Mouse (Mus musculus): ENCODE data around the gene Ambra1. TPM values are rescaled to one million over a fixed set of nuclear protein-coding genes. Genes with fewer than 3 reads are reported as not detected.

Ambra1 gene
- total and polyA plus RNA-seq, 3 experiments = 15.8 to 27.1 (median 21.9) TPM

DNA sequence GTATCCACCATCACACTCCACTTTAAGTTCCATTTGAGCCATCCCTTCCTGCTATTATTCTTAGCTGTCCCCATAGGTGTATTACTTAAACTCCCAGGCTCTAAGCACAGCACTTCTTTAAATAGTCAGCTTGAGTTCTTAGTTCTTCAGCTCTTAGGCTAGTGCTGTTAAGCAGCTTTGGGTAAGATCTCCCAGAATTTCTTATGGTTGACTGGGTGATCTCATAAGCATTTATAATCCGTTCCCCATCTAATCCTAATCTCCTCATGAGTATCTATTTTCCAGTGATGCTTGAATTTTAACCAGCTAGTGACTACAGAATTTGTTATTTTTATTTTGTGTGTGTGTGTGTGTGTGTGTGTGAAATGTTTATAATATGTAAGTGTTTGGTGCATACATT, 15.0 kb upstream of the Ambra1 start:
- dilution Hi-C loops (cut with MboI; ENCODE audit: extremely low pct_ligation_motif_present, extremely low pct_unique_long_range_greater_than_20kb, low sequenced_read_pairs) = no loop called here
- Histone ChIP-seq H3K4me2 (ENCODE audit: insufficient read depth, low read depth, poor library complexity, severe bottlenecking) (no peak overlapping the region), H3K36me3 (replicated peaks in 1 of 2; ENCODE audit: control insufficient read depth in 1 of 2, insufficient read depth in 1 of 2, low read length in 1 of 2) (peaks cover 3 to 34% of the 10 kb centered on the region in 2 experiments), H3K9me3 (replicated peaks; ENCODE audit: low read length) (no peaks in the 10 kb centered on the region), H3K27me3 (replicated peaks) (no peaks in the 10 kb centered on the region), H3K4me1 (ENCODE audit: control insufficient read depth in 1 of 2, insufficient read depth in 2 of 2) (peaks cover 3 to 42% of the 10 kb centered on the region in 2 experiments; a peak in 3 of 4 replicates), H3K9ac (ENCODE audit: insufficient read depth, low read depth) (no peak overlapping the region), H3K27ac (ENCODE audit: insufficient read depth, low read depth) (no peak overlapping the region), H3K4me3 (replicated peaks in 1 of 3; ENCODE audit: low read depth in 2 of 3, low read length in 2 of 3, poor library complexity in 1 of 3) (no peak overlapping the region), H3K79me2 (replicated peaks; ENCODE audit: control insufficient read depth, extremely low read depth, insufficient read depth, poor library complexity, severe bottlenecking) (peaks cover 8% of the 10 kb centered on the region; the same call in 1 of the 2 replicates)
- no peak for DNase-seq (ENCODE audit: extremely low read depth)
- no peak for TF ChIP-seq UBTF (IDR thresholded peaks at IDR 0.05; ENCODE audit: low read depth, low read length)
- no peak for TF ChIP-seq USF2 (conservative IDR thresholded peaks at IDR 0.05; ENCODE audit: low read depth, low read length)
- no peak for TF ChIP-seq TBP (conservative IDR thresholded peaks at IDR 0.05; ENCODE audit: low read depth, low read length)
- no peak for TF ChIP-seq ZC3H11A (IDR thresholded peaks at IDR 0.05; ENCODE audit: low read depth, low read length)
- no peak for TF ChIP-seq HCFC1 (IDR thresholded peaks at IDR 0.05; ENCODE audit: low read depth, low read length)
- no peak for TF ChIP-seq CTCF (conservative IDR thresholded peaks at IDR 0.05 in 1 of 2, IDR thresholded peaks at IDR 0.05 in 1 of 2; ENCODE audit: low read depth in 2 of 2, low read length in 2 of 2)
- TF ChIP-seq NRF1 (IDR thresholded peaks at IDR 0.05; ENCODE audit: low read depth, low read length) = no peak
- TF ChIP-seq MAFK (IDR thresholded peaks at IDR 0.05; ENCODE audit: insufficient replicate concordance, low read length) = no peak
- in situ Hi-C loops (cut with MboI; ENCODE audit: low pct_ligation_motif_present, low pct_unique_long_range_greater_than_20kb, low sequenced_read_pairs) = no loop called here

DNA sequence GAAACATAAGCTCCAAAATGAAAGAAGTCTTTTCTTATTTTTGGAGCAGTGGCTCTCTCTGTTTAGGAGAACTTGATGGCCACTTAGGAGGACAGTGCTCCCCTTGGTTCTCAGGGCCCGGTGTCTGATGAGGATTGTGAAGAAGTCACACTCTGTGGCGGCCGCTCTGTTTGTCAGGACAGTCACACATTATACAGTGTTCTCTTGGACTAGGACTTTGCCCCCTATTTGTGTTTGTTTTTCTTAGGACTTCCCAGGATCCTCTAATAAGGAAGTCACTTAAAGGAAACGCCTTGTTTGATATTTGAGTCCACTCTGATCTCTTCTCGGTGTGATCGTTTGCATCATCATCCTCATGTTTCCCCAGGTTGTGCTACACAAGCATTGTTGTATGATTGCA, 11.7 kb upstream of the Ambra1 start:
- H3K4me1 ChIP-seq (ENCODE audit: control insufficient read depth in 1 of 2, insufficient read depth in 2 of 2) = peaks cover 0 to 31% of the 10 kb centered on the region in 2 experiments; a peak in 1 of 4 replicates
- dilution Hi-C loops (cut with MboI; ENCODE audit: extremely low pct_ligation_motif_present, extremely low pct_unique_long_range_greater_than_20kb, low sequenced_read_pairs) (no loop called here), in situ Hi-C loops (cut with MboI; ENCODE audit: low pct_ligation_motif_present, low pct_unique_long_range_greater_than_20kb, low sequenced_read_pairs) (no loop called here)
- peaks cover 8 to 41% of the 10 kb centered on the region in 2 experiments for H3K36me3 ChIP-seq (replicated peaks in 1 of 2; ENCODE audit: control insufficient read depth in 1 of 2, insufficient read depth in 1 of 2, low read length in 1 of 2)
- no peaks in the 10 kb centered on the region for H3K79me2 ChIP-seq (replicated peaks; ENCODE audit: control insufficient read depth, extremely low read depth, insufficient read depth, poor library complexity, severe bottlenecking)
- H3K4me2 ChIP-seq (ENCODE audit: insufficient read depth, low read depth, poor library complexity, severe bottlenecking) = no peak overlapping the region
- no peak overlapping the region for H3K9ac ChIP-seq (ENCODE audit: insufficient read depth, low read depth)
- H3K27ac ChIP-seq (ENCODE audit: insufficient read depth, low read depth) = no peak overlapping the region
- no peak overlapping the region for H3K4me3 ChIP-seq (replicated peaks in 1 of 3; ENCODE audit: low read depth in 2 of 3, low read length in 2 of 3, poor library complexity in 1 of 3)
- no peaks in the 10 kb centered on the region for H3K9me3 ChIP-seq (replicated peaks; ENCODE audit: low read length)
- no peak for DNase-seq (ENCODE audit: extremely low read depth)
- no peaks in the 10 kb centered on the region for H3K27me3 ChIP-seq (replicated peaks)
- TF ChIP-seq ZNF384 (IDR thresholded peaks at IDR 0.05; ENCODE audit: low read depth, low read length) (no peak), CHD2 (IDR thresholded peaks at IDR 0.05; ENCODE audit: low read length) (no peak), POLR2AphosphoS2 (IDR thresholded peaks at IDR 0.05; ENCODE audit: low read depth, low read length) (no peak), MEF2A (IDR thresholded peaks at IDR 0.05; ENCODE audit: borderline replicate concordance, low read depth, low read length) (no peak), EP300 (IDR thresholded peaks at IDR 0.05; ENCODE audit: low read length) (no peak), BHLHE40 (IDR thresholded peaks at IDR 0.05; ENCODE audit: low read depth, low read length) (no peak), PAX5 (IDR thresholded peaks at IDR 0.05; ENCODE audit: low read length) (no peak), JUN (IDR thresholded peaks at IDR 0.05; ENCODE audit: insufficient read depth, low read depth, low read length) (no peak), TCF12 (IDR thresholded peaks at IDR 0.05; ENCODE audit: low read depth, low read length) (no peak), UBTF (IDR thresholded peaks at IDR 0.05; ENCODE audit: low read depth, low read length) (no peak), GABPA (IDR thresholded peaks at IDR 0.05; ENCODE audit: insufficient replicate concordance, low read depth, low read length) (no peak), MYC (IDR thresholded peaks at IDR 0.05; ENCODE audit: low read depth, low read length) (no peak), MAZ (IDR thresholded peaks at IDR 0.05; ENCODE audit: low read depth, low read length) (no peak)
